Mouse (Mus musculus): ENCODE results near the gene Tex33. TPM values are rescaled to one million over a fixed set of nuclear protein-coding genes. Genes with fewer than 3 reads are reported as not detected.
"Not testable (repeated sequence)": the region's sequence is repeated elsewhere in the genome, so short reads cannot be mapped to it uniquely, and the experiment has no call there.

Tex33 gene
- polyA plus RNA-seq, 1 experiment from 2014 or later = not detected

DNA sequence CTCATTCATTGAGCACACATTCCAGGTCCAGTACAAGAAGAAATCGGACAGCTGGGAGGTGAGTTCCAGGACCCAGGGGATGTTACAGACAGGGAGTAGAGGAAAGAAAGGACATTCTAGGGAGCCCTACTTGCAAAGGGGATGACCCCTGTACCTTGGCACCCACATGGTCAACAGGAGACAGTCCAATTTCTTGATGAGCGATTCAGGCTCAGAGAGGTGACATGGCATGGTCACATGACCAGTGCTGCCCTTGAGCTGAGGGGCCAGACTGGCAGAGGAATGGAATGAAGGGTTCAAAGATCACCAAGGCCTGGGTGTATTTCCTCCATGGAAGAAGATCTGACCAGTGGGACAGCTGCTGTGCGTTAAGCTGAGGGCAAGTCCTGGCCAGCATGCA is 51.1 kb downstream of the Tex33 start:
- H3K27me3 ChIP-seq (ENCODE audit: control insufficient read depth, insufficient read depth, low read length) = no peaks in the 10 kb centered on the region
- H3K4me2 ChIP-seq (ENCODE audit: low read depth, low read length) = no peak overlapping the region
- H3K9me3 ChIP-seq (ENCODE audit: control insufficient read depth, low read length) = no peaks in the 10 kb centered on the region
- H3K9ac ChIP-seq (replicated peaks; ENCODE audit: low read depth, low read length) = no peak overlapping the region
- no peak for ATAC-seq (ENCODE audit: low read depth)
- 92% methylated on average over 3 of the region's 3 CpGs for WGBS
- no peaks in the 10 kb centered on the region for H3K4me1 ChIP-seq (ENCODE audit: control insufficient read depth, insufficient read depth, low read length)
- no peak overlapping the region for H3K4me3 ChIP-seq (ENCODE audit: low read depth, low read length)
- no peaks in the 10 kb centered on the region for H3K36me3 ChIP-seq (ENCODE audit: control insufficient read depth, insufficient read depth, low read length)
- H3K27ac ChIP-seq (ENCODE audit: low read depth, low read length) = no peak overlapping the region

GRCm38 (mm10) chr15:78343683-78344082 is 52.0 kb downstream of the Tex33 start:
- Histone ChIP-seq H3K9me3 (ENCODE audit: control insufficient read depth, low read length) (no peaks in the 10 kb centered on the region), H3K4me1 (ENCODE audit: control insufficient read depth, insufficient read depth, low read length) (no peaks in the 10 kb centered on the region), H3K27ac (ENCODE audit: low read depth, low read length) (no peak overlapping the region), H3K9ac (replicated peaks; ENCODE audit: low read depth, low read length) (no peak overlapping the region), H3K36me3 (ENCODE audit: control insufficient read depth, insufficient read depth, low read length) (no peaks in the 10 kb centered on the region), H3K4me3 (ENCODE audit: low read depth, low read length) (no peak overlapping the region), H3K4me2 (ENCODE audit: low read depth, low read length) (no peak overlapping the region), H3K27me3 (ENCODE audit: control insufficient read depth, insufficient read depth, low read length) (no peaks in the 10 kb centered on the region)
- no peak for ATAC-seq (ENCODE audit: low read depth)
- 32% methylated on average over 1 of the region's 1 CpGs for WGBS

- not testable (repeated sequence) for ATAC-seq (ENCODE audit: low read depth); H3K36me3 ChIP-seq (ENCODE audit: control insufficient read depth, insufficient read depth, low read length); H3K4me3 ChIP-seq (ENCODE audit: low read depth, low read length); H3K9me3 ChIP-seq (ENCODE audit: control insufficient read depth, low read length); H3K9ac ChIP-seq (replicated peaks; ENCODE audit: low read depth, low read length); H3K4me1 ChIP-seq (ENCODE audit: control insufficient read depth, insufficient read depth, low read length); H3K27me3 ChIP-seq (ENCODE audit: control insufficient read depth, insufficient read depth, low read length); H3K27ac ChIP-seq (ENCODE audit: low read depth, low read length); H3K4me2 ChIP-seq (ENCODE audit: low read depth, low read length)
- WGBS = 62% methylated on average over 7 of the region's 7 CpGs
These were observed 54.8 kb downstream of the Tex33 start for GRCm38 (mm10) chr15:78340919-78341318.

DNA sequence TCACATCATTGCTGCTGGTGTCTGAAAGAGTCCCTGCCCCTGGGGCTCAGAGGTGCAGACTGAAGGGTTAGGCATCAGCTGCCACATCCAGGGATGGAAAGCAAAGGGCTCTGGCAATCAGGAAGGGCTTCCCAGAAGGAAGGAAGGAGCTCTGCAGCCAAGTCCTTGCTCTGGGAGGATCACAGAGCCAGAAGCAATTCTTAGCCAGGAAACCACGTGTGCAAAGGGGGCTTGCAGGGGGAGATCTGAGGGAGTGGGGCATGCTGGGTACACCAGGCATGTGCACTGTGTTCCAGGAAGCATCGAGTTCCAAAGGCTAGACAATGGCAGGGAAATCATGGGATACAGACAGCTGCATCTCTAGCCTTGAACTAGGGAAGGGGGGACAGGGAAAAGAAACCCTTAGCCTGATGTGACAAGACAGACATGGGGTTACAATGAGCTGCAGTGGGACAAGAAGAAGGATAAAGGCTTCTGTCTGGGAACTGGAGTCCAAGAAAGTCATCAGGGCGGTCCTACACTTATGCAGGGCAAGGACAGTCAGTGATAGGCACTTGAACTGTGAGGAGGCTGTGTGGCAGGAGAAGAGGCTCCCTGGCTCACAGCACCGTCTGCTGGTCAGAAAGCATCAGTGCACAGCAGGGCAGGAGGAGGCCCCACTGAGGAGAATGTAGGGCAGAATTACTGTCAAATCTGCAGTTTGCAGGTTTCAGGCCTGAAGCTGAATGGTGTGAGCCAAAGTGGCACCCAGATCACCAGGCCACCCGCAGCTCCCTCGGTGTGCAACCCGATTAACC is 55.9 kb downstream of the Tex33 start:
- H3K36me3 ChIP-seq (ENCODE audit: control insufficient read depth, insufficient read depth, low read length); H3K9ac ChIP-seq (replicated peaks; ENCODE audit: low read depth, low read length); H3K4me1 ChIP-seq (ENCODE audit: control insufficient read depth, insufficient read depth, low read length); H3K27me3 ChIP-seq (ENCODE audit: control insufficient read depth, insufficient read depth, low read length); H3K9me3 ChIP-seq (ENCODE audit: control insufficient read depth, low read length); ATAC-seq (ENCODE audit: low read depth); H3K4me2 ChIP-seq (ENCODE audit: low read depth, low read length); H3K4me3 ChIP-seq (ENCODE audit: low read depth, low read length); H3K27ac ChIP-seq (ENCODE audit: low read depth, low read length): not testable (repeated sequence)
- 32% methylated on average over 7 of the region's 7 CpGs for WGBS

DNA sequence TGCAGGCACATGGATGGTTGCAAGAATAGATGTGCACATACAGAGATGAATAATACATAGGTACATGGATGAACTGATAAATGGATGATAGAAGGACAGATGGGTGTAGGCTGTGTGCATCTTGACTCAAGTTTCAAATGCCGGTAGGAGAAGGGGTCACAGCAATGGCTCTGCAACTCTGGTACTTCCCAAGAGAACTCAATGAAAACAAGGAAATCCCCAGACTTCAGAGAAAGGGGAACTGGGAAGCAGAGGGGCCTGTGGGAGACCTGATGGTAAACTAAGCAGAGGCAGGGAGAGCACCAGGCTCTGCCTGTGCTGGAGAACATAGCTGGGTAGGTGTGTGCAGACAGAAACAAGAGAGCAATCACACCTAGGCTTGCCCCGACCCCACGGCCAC is 61.3 kb downstream of the Tex33 start:
- Histone ChIP-seq H3K4me1 (ENCODE audit: control insufficient read depth, insufficient read depth, low read length) (no peaks in the 10 kb centered on the region), H3K36me3 (ENCODE audit: control insufficient read depth, insufficient read depth, low read length) (no peaks in the 10 kb centered on the region), H3K9ac (replicated peaks; ENCODE audit: low read depth, low read length) (no peak overlapping the region), H3K4me3 (ENCODE audit: low read depth, low read length) (no peak overlapping the region), H3K27ac (ENCODE audit: low read depth, low read length) (no peak overlapping the region), H3K9me3 (ENCODE audit: control insufficient read depth, low read length) (no peaks in the 10 kb centered on the region), H3K27me3 (ENCODE audit: control insufficient read depth, insufficient read depth, low read length) (no peaks in the 10 kb centered on the region), H3K4me2 (ENCODE audit: low read depth, low read length) (no peak overlapping the region)
- WGBS = 89% methylated on average over 3 of the region's 3 CpGs
- no peak for ATAC-seq (ENCODE audit: low read depth)

GRCm38 (mm10) chr15:78332981-78333380 is 62.7 kb downstream of the Tex33 start:
- Histone ChIP-seq H3K9ac (replicated peaks; ENCODE audit: low read depth, low read length) (no peak overlapping the region), H3K4me2 (ENCODE audit: low read depth, low read length) (no peak overlapping the region), H3K4me1 (ENCODE audit: control insufficient read depth, insufficient read depth, low read length) (no peaks in the 10 kb centered on the region), H3K36me3 (ENCODE audit: control insufficient read depth, insufficient read depth, low read length) (no peaks in the 10 kb centered on the region), H3K4me3 (ENCODE audit: low read depth, low read length) (no peak overlapping the region), H3K27me3 (ENCODE audit: control insufficient read depth, insufficient read depth, low read length) (no peaks in the 10 kb centered on the region), H3K9me3 (ENCODE audit: control insufficient read depth, low read length) (no peaks in the 10 kb centered on the region), H3K27ac (ENCODE audit: low read depth, low read length) (no peak overlapping the region)
- WGBS = 77% methylated on average over 6 of the region's 6 CpGs
- ATAC-seq (ENCODE audit: low read depth) = no peak

GRCm38 (mm10) chr15:78331523-78332340 is 64.0 kb downstream of the Tex33 start:
- no peak for ATAC-seq (ENCODE audit: low read depth)
- no peaks in the 10 kb centered on the region for H3K4me1 ChIP-seq (ENCODE audit: control insufficient read depth, insufficient read depth, low read length)

DNA sequence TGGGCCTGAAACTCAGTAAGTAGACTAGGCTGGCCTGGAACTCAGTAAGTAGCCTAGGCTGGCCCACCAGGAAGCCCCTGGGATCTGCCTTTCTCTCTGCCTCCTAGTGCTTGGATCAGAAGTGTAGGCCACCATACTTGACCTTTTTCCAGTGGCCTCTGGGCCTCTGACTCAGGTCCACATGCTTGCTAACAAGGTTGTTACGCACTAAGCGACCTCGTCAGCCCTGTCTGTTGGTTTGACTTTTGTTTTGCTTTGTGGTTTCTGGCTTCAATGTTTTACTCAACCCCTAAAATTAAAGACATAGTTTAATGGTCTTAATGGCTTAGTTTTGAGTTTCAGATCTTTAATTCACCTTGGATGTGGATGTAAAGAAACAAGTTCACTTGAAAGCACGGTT is 65.0 kb downstream of the Tex33 start:
- H3K27ac ChIP-seq (ENCODE audit: low read depth, low read length) = no peak overlapping the region
- H3K4me1 ChIP-seq (ENCODE audit: control insufficient read depth, insufficient read depth, low read length) = no peaks in the 10 kb centered on the region
- H3K4me3 ChIP-seq (ENCODE audit: low read depth, low read length) = no peak overlapping the region
- no peak overlapping the region for H3K4me2 ChIP-seq (ENCODE audit: low read depth, low read length)
- ATAC-seq (ENCODE audit: low read depth) = no peak
- 88% methylated on average over 4 of the region's 4 CpGs for WGBS
- H3K9me3 ChIP-seq (ENCODE audit: control insufficient read depth, low read length) = no peaks in the 10 kb centered on the region
- no peaks in the 10 kb centered on the region for H3K36me3 ChIP-seq (ENCODE audit: control insufficient read depth, insufficient read depth, low read length)
- H3K27me3 ChIP-seq (ENCODE audit: control insufficient read depth, insufficient read depth, low read length) = no peaks in the 10 kb centered on the region
- no peak overlapping the region for H3K9ac ChIP-seq (replicated peaks; ENCODE audit: low read depth, low read length)

More at GRCm38 (mm10) chr15:78331523-78332340, 64.0 kb downstream of the Tex33 start:
- 82% methylated on average over 5 of the region's 5 CpGs for WGBS
- H3K27ac ChIP-seq (ENCODE audit: low read depth, low read length) = no peak overlapping the region
- H3K9ac ChIP-seq (replicated peaks; ENCODE audit: low read depth, low read length) = no peak overlapping the region
- H3K9me3 ChIP-seq (ENCODE audit: control insufficient read depth, low read length) = no peaks in the 10 kb centered on the region
- H3K27me3 ChIP-seq (ENCODE audit: control insufficient read depth, insufficient read depth, low read length) = no peaks in the 10 kb centered on the region
- H3K4me2 ChIP-seq (ENCODE audit: low read depth, low read length) = no peak overlapping the region
- H3K4me3 ChIP-seq (ENCODE audit: low read depth, low read length) = no peak overlapping the region
- H3K36me3 ChIP-seq (ENCODE audit: control insufficient read depth, insufficient read depth, low read length) = no peaks in the 10 kb centered on the region

DNA sequence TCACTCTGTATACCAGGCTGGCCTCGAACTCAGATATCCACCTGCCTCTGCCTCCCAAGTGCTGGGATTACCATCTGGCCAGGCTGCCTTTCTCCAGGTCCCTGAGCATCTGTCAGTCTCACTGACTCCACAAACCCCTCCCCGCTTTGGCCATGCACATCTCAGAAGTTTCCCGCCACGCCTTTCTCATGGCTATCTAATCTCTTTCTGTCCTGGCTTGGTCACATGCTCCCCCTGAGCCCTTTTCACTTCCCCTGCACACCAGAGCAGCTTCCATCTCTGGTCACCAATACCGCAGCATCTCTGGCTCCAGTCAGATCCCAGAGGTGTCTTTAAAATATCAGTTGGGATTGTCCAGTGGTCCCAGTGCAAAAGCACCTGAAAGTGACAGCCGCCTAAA is 65.7 kb downstream of the Tex33 start:
- not testable (repeated sequence) for H3K36me3 ChIP-seq (ENCODE audit: control insufficient read depth, insufficient read depth, low read length); H3K27me3 ChIP-seq (ENCODE audit: control insufficient read depth, insufficient read depth, low read length); ATAC-seq (ENCODE audit: low read depth); H3K4me1 ChIP-seq (ENCODE audit: control insufficient read depth, insufficient read depth, low read length); H3K9ac ChIP-seq (replicated peaks; ENCODE audit: low read depth, low read length); H3K4me2 ChIP-seq (ENCODE audit: low read depth, low read length); H3K27ac ChIP-seq (ENCODE audit: low read depth, low read length); H3K4me3 ChIP-seq (ENCODE audit: low read depth, low read length); H3K9me3 ChIP-seq (ENCODE audit: control insufficient read depth, low read length)
- WGBS = 84% methylated on average over 6 of the region's 6 CpGs
